Mouse (Mus musculus): ENCODE results near the gene Polr2l. TPM values are rescaled to one million over a fixed set of nuclear protein-coding genes. Genes with fewer than 3 reads are reported as not detected.

Polr2l gene
- polyA plus RNA-seq, 1 experiment from 2014 or later: 84.0 TPM

DNA sequence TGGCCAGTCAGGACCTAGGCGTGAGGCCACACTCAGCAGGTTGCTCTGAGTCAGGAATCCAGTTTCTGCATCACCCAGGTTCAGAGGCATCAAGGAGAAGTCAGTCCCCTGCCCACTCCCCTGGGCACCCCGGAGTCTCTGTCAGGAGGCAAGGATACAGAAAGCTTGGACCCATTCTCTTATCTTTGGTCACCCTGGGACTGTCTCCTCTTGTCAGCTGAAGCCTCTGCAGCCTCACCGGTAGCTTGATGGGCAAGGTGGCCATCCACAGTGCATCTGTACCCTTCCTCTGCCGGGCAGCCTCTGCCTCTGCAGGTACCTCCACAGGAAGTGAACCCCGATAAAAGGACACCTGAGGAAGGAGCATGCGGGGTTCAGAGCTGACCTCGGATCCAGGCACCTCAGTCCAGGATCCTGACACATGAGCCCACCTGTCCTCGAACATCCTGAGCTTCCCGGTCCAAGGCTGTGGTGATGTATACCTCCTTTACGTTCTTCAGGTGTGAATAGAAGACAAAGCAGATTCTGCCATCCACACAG is 35.7 kb downstream of the Polr2l start:
- H3K27ac ChIP-seq (replicated peaks): no peak overlapping the region
- H3K4me3 ChIP-seq: no peak overlapping the region; the same call in 1 of the 2 replicates
- H3K9me3 ChIP-seq: no peaks in the 10 kb centered on the region
- H3K27me3 ChIP-seq (replicated peaks; ENCODE audit: low read depth, poor library complexity, severe bottlenecking): no peaks in the 10 kb centered on the region
- no peak for DNase-seq (ENCODE audit: low spot score)
- H3K36me3 ChIP-seq (replicated peaks): peaks cover 57% of the 10 kb centered on the region
- peaks cover 73% of the 10 kb centered on the region for H3K4me1 ChIP-seq
- 95% methylated on average over 10 of the region's 10 CpGs for WGBS

DNA sequence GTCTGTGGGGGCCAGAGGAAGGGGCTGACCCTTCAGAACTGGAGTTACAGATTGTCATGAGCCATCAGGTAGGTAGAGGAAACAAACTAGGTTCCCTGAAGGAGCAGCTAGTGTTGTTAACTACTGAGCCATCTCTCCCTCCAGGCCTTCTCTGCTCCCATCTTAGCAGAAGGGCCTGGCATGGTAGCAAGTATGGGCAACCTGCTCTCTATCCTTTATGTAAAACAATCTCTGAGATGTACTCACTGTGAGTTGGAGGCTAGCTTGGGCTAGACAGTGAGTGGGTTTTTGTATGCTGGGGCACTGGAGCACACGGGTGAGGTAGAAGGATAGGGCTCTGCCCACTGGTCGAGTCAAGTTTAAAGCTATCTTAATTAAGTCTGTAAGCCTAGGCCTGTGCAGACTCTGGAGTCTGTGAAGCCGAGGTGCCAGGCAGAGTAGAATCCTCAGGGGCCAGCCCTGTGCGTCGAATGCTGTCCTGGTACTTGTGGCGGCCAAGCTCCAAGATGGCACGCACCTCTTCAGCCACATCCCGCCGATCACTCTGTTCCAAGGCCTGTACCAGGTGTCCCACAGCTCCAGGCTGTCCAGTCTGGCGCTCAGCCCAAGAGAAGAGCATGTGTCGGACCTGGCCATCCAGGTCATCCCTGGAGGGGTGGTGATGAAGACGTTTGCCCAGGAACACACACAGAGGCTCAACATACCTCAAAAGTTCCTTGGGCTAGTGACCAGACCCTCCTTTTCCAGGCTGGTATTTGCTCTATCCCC is 36.5 kb downstream of the Polr2l start:
- Histone ChIP-seq H3K36me3 (replicated peaks) (peaks cover 63% of the 10 kb centered on the region), H3K9me3 (no peaks in the 10 kb centered on the region), H3K4me3 (no peak overlapping the region), H3K27ac (replicated peaks) (no peak overlapping the region), H3K4me1 (peaks cover 73% of the 10 kb centered on the region), H3K27me3 (replicated peaks; ENCODE audit: low read depth, poor library complexity, severe bottlenecking) (no peaks in the 10 kb centered on the region)
- WGBS: 94% methylated on average over 12 of the region's 12 CpGs
- no peak for DNase-seq (ENCODE audit: low spot score)

DNA sequence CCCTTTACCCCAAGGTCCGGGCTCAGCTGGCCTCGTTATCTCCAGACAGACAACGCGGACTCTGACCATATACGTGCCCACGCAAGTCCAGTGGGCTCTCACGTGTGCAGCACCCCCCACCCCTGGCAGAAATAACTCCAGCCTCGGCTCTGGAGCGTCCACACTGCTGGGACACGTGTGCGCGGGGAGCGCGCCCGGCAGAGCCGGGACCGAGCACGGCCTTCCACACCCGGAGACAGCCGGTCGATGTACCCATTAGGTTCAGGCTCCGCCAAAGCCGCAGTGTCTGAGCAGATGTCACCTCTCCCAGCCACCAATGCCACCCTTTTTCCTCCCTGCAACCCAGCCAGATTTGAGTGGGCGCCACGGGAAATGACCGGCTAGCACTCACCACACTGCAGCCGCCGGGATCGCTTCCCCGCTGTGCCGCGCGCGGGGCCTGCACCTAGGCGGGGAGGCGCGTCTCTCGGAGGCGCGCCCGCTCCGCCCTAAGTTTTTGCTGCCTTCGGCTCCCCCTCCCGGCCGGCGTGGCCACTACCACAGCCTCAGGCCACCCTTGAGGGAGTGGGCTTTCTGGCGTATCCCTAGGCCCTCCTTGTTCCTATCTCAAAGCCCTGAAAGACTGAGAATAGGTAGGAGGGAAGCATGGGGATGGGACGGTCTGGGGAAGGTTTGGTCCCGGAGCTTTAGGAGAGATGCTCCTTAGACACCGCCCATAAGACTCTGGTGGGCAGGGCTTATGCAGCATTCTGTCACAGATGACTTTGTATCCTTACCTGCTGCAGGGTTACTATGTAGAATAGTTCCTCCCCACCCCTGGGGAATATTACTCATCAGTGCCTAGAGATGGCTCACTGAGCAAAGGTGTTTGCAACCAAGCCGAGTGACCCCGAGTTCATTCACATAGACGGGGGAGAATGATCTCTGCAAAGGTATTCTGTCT is 37.5 kb downstream of the Polr2l start, which contains the start of gene Slc25a22:
Gene Slc25a22 (minus strand): TSS at position 715 of the 943 bp plus-strand sequence.
- peak within 1 kb of the TSS; percentile 66 for H3K4me3 ChIP-seq
- 6% methylated on average over 53 of the region's 53 CpGs for WGBS
- H3K27me3 ChIP-seq (replicated peaks; ENCODE audit: low read depth, poor library complexity, severe bottlenecking): no peaks in the 10 kb centered on the region
- peak within 1 kb of the TSS; percentile 88 for H3K27ac ChIP-seq (replicated peaks)
- DNase-seq (ENCODE audit: low spot score): peak; percentile 89
- peaks cover 69% of the 10 kb centered on the region for H3K36me3 ChIP-seq (replicated peaks)
- peaks cover 71% of the 10 kb centered on the region for H3K4me1 ChIP-seq
- H3K9me3 ChIP-seq: no peaks in the 10 kb centered on the region

DNA sequence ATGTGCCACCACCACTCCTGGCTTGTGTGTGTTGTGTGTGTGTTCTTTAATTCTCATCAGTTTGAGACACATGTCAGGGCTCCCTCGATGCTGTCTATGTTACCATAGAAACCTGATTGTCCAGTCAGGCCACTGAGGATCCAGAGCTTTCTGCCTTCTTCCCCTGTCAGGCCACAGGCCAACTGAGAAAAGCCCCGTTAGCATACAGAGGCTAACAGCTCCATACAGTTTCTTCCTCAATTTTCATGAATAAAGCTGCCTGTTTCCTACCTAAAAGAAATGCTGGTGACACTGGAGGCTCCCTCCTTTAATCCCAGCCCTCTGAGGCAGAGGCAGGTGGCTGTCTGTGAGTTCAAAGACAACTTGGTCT is 38.4 kb downstream of the Polr2l start:
- Histone ChIP-seq H3K36me3 (replicated peaks) (peaks cover 69% of the 10 kb centered on the region), H3K4me1 (peaks cover 62% of the 10 kb centered on the region), H3K9me3 (no peaks in the 10 kb centered on the region), H3K4me3 (peak overlapping the region; percentile 66), H3K27ac (replicated peaks) (peak overlapping the region; percentile 88), H3K27me3 (replicated peaks; ENCODE audit: low read depth, poor library complexity, severe bottlenecking) (no peaks in the 10 kb centered on the region)
- WGBS: 59% methylated on average over 2 of the region's 2 CpGs
- DNase-seq (ENCODE audit: low spot score): no peak

DNA sequence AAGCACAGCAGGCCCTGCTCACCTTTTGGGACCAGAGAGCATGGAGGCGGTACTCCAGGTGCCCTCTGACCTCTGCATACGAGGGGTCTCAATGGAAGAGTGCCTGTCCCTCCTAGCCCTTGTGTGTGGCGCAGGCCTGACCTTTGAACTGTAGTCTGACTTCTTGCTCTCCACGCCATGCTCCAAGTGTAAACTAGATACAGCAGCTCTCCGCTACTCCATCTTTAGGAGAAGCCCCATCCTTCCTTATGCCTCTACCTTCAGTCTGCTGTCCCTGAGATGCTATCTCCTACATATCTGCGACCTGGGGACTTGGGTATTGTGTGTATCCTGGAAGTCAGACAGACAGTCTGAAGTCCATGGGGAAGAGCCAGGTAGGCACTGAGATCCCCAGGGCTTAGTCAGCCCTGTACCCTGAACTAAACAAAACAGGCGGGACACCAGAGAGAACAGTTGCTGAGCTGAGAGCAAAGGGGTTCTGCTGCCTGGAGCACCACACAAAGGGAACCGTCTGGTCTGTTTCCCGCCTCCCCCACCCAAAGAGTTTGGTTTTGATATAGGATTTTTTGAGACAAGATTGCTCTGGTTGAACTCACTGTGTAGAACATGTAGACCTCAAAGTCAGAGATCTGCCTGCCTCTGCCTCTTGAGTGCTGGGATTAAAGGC is 38.9 kb downstream of the Polr2l start:
- H3K9me3 ChIP-seq: no peaks in the 10 kb centered on the region
- no peak for DNase-seq (ENCODE audit: low spot score)
- no peaks in the 10 kb centered on the region for H3K27me3 ChIP-seq (replicated peaks; ENCODE audit: low read depth, poor library complexity, severe bottlenecking)
- peaks cover 56% of the 10 kb centered on the region for H3K4me1 ChIP-seq
- WGBS: 73% methylated on average over 9 of the region's 9 CpGs
- H3K4me3 ChIP-seq: peak overlapping the region; percentile 66
- peak overlapping the region; percentile 88 for H3K27ac ChIP-seq (replicated peaks)
- H3K36me3 ChIP-seq (replicated peaks): peaks cover 69% of the 10 kb centered on the region

DNA sequence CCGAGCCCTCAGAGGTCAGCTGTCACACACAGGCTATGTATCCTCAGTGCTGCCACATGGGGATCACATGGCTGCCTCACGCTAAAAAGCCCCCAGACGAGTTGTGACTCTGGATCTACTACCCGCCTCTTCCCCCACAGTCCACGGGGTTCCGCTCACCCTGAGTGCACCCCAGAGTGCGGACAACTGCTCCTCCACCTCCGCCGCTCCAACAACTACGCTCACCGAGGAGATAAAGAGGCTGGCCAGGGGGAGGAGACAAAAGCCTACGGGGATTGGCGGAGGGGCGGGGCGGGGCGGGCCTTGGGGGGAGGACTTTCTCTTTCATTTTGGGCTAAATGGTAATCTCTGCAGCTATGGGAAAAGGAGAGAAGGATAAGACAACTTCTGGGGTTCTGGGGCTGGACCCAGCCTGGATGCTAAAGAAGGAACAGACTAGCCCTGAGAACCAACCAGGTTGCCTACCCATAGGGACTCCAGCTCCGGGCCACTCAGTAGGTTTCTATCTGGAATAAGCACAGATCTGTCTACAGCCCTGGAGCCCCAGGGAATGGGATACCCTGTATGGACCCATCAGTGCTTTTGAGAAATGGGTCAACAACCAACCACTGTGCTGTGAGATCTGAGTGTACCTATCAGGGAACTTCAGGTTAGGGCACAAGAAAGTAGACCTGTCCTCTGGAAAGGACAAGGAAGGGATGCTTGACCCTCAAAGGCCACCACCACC is 39.6 kb downstream of the Polr2l start:
- Histone ChIP-seq H3K27ac (replicated peaks) (peak overlapping the region; percentile 81), H3K27me3 (replicated peaks; ENCODE audit: low read depth, poor library complexity, severe bottlenecking) (no peaks in the 10 kb centered on the region), H3K36me3 (replicated peaks) (peaks cover 69% of the 10 kb centered on the region), H3K4me3 (peak overlapping the region; percentile 66), H3K4me1 (peaks cover 53% of the 10 kb centered on the region), H3K9me3 (no peaks in the 10 kb centered on the region)
- DNase-seq (ENCODE audit: low spot score): peak; percentile 73
- 4% methylated on average over 17 of the region's 17 CpGs for WGBS

DNA sequence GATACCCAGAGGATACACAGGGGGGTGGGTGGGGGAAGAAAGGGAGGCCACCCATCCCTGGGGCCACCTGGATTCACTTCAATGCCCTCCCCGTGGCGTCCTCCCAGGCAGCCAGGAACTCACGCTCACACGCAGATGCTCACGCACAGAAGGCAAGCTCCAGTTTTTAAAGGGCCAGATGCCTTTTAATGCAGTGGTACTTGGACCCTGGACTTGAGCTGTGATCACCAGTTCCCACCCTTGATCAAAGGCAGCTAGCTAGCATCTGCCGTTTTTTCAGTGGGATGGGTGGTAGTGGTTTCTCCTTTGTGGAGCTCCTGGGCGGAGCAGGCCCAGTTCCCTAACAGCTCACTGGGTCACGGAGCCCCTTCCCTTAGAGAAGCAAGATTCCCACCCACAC is 40.5 kb downstream of the Polr2l start:
- Histone ChIP-seq H3K4me1 (peaks cover 61% of the 10 kb centered on the region), H3K4me3 (peak overlapping the region; percentile 66), H3K9me3 (no peaks in the 10 kb centered on the region), H3K27ac (replicated peaks) (peak overlapping the region; percentile 81), H3K36me3 (replicated peaks) (peaks cover 65% of the 10 kb centered on the region), H3K27me3 (replicated peaks; ENCODE audit: low read depth, poor library complexity, severe bottlenecking) (no peaks in the 10 kb centered on the region)
- 16% methylated on average over 8 of the region's 8 CpGs for WGBS
- DNase-seq (ENCODE audit: low spot score): peak; percentile 65

DNA sequence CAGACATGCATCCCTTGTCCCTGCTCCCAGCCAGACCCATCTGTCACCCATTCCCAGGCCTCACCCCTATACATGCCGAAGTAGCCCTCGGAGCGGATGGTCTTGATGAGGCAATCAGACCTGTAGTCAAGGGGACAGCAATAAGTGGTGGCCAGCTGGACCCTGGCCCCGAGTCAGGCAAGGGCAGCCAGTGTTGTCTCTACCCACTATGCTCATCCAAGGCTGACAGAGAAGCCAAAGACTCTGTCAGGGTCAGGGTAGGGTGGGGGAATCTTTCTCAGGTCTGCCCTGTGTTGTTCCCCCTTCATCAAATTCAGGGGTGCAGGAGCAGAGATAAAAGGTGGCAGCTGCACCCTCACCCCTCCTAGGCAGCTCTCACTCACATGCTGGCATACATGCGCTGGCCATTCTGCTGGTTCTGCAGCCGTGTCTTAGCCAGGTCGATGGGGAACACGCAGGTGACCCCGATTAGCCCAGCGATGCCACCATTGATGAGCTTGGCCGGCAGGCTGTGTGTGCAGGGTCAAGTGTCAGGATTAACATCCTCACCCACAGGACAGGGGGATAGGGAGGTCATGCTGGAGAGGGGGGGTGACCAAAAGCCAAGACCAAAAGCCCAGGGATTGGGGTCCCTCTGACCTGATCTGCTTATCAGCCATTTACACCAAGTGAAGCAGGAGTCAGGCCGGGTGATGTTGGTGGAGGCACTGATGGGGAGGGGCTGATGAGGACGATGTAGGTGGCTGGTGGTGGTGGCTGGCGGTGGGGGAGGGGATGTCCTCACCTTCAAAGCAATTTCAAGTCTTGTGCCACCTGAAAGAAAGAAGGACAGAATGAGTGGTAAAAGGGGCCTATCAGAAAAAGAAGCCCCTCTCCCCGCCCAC is 41.2 kb downstream of the Polr2l start:
- Histone ChIP-seq H3K9me3 (no peaks in the 10 kb centered on the region), H3K27ac (replicated peaks) (peak overlapping the region; percentile 81), H3K27me3 (replicated peaks; ENCODE audit: low read depth, poor library complexity, severe bottlenecking) (no peaks in the 10 kb centered on the region), H3K4me3 (peak overlapping the region; percentile 66), H3K4me1 (peaks cover 68% of the 10 kb centered on the region), H3K36me3 (replicated peaks) (peaks cover 58% of the 10 kb centered on the region)
- DNase-seq (ENCODE audit: low spot score): no peak
- WGBS: 78% methylated on average over 15 of the region's 15 CpGs

DNA sequence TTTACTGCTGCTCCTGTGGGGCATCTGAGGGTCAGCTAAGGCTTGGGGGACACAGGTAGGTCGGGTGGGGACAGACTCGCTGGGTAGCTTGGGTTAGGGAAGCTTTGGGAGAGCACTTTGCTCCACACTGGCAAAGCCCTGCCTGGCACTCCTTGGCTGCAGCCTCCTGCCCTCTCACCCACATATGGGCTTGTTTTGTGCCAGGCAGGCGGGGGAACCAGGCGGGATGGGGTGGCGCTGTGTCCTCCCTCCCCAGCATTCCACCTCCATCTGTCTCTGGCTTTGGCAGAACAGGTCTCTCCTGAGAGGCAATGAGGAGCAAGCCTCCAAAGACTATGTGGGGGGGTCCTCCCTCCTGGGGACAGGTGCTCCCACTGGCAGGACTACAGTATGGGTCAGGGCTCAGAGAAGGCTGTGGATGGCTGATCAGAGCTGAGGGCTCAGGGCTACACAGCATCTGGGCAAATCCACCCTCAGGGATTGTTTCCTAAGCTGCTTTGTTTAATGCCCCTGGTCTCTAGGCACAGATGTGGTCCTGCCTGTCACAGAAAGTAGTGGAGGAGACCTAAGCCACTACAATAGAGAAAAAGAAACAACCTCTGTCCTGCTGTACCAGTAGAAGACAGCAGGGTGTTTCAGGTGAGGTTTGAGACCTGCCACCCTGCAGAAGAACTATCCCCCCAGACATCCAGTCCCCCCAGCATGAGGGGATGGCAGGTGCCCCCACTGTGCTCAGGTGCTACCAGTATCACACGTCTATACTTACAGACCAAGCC is 42.0 kb downstream of the Polr2l start:
- DNase-seq (ENCODE audit: low spot score): no peak
- Histone ChIP-seq H3K4me1 (peaks cover 74% of the 10 kb centered on the region), H3K4me3 (0 out of 2 replicates have a peak overlapping the region, but pooled peaks have one; percentile 66), H3K9me3 (no peaks in the 10 kb centered on the region), H3K27me3 (replicated peaks; ENCODE audit: low read depth, poor library complexity, severe bottlenecking) (peaks cover 6% of the 10 kb centered on the region), H3K27ac (replicated peaks) (no peak overlapping the region), H3K36me3 (replicated peaks) (peaks cover 50% of the 10 kb centered on the region)
- 86% methylated on average over 6 of the region's 6 CpGs for WGBS

DNA sequence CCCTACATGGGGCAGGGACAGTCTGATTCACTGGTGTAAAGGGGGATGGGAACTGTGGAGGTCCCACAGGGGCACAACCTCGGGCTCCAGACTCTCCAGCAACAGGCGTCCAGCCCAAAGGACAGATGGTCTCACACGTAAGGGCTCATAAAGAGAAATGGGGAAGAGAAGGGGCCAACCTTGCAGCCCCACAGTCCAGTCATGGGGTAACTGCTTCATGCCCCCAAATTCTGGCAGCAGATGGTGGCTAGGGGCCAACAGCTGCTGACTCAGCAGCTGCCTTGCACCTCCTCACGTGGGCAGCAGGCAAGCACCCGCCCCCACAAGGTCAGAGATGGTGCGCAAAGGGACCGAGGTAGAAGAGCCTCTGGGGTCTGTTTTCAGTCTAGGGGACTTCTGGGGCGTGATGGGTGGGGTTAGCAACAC is 42.7 kb downstream of the Polr2l start:
- Histone ChIP-seq H3K27ac (replicated peaks) (no peak overlapping the region), H3K4me1 (peaks cover 67% of the 10 kb centered on the region), H3K4me3 (no peak overlapping the region), H3K27me3 (replicated peaks; ENCODE audit: low read depth, poor library complexity, severe bottlenecking) (peaks cover 10% of the 10 kb centered on the region), H3K36me3 (replicated peaks) (peaks cover 47% of the 10 kb centered on the region), H3K9me3 (no peaks in the 10 kb centered on the region)
- WGBS: 89% methylated on average over 8 of the region's 8 CpGs
- no peak for DNase-seq (ENCODE audit: low spot score)

Data from embryonic facial prominence, embryonic 10.5 days (tissue).